Mouse (Mus musculus) hindbrain, postnatal 0 days (tissue): ENCODE results near the gene Scaf4. TPM values are rescaled to one million over a fixed set of nuclear protein-coding genes. Genes with fewer than 3 reads are reported as not detected.

Experiments
- ATAC-seq: fragments of 200-750 bp; cut with Nextera tagmentation; 2 replicates; pipeline ENCODE4 v1.8.0; 2017; ENCODE audit warnings: mild to moderate bottlenecking, moderate TSS enrichment, moderate library complexity
- DNase-seq: peaks from one replicate; pipeline ENCODE4 v3.0.0-alpha.2; 2015; ENCODE audit warnings: low spot score
- H3K27ac ChIP-seq: fragments of 300-500 bp; sonication (generic); 2 replicates; pipeline ENCODE4 v1.5.1; 2014; ENCODE audit warnings: mild to moderate bottlenecking
- H3K27me3 ChIP-seq: fragments of 300-500 bp; sonication (generic); 2 replicates; pipeline ENCODE4 v1.6.1; 2014; ENCODE audit warnings: low read length, mixed read lengths; ENCODE audit not compliant: insufficient read depth
- H3K36me3 ChIP-seq: fragments of 300-500 bp; sonication (generic); 2 replicates; pipeline ENCODE4 v1.6.1; 2014; ENCODE audit warnings: low read length, mixed read lengths; ENCODE audit not compliant: insufficient read depth
- H3K4me1 ChIP-seq: fragments of 300-500 bp; sonication (generic); 2 replicates; pipeline ENCODE4 v1.6.1; 2014; ENCODE audit warnings: antibody characterized with exemption, low read length, mixed read lengths; ENCODE audit not compliant: insufficient read depth
- H3K4me2 ChIP-seq: fragments of 300-500 bp; sonication (generic); 2 replicates; pipeline ENCODE4 v1.6.1; 2014; ENCODE audit warnings: low read depth, mild to moderate bottlenecking, low read length, moderate library complexity, mixed read lengths
- H3K4me3 ChIP-seq: fragments of 300-500 bp; sonication (generic); 2 replicates; pipeline ENCODE4 v1.5.1; 2014; ENCODE audit warnings: low read length
- H3K9ac ChIP-seq: fragments of 300-500 bp; sonication (generic); replicated peaks from 2 replicates; pipeline ENCODE4 v1.6.1; 2014; ENCODE audit warnings: mild to moderate bottlenecking, low read length, moderate library complexity, mixed read lengths
- H3K9me3 ChIP-seq: fragments of 300-500 bp; sonication (generic); 2 replicates; pipeline ENCODE4 v1.6.1; 2016; ENCODE audit warnings: low read length, mixed read lengths
- CTCF ChIP-seq: IDR thresholded peaks from 2 replicates; pipeline ENCODE4 v1.5.1; 2016; ENCODE audit warnings: antibody characterized with exemption, control low read depth, low read depth
- WGBS: fragments of 180-500 bp; shearing (Covaris S2); extraction: QIAGEN DNeasy Blood & Tissue Kit; methylation state at CpG from one replicate; pipeline ENCODE4 v1.1.7; 2014; 5-methylcytosine and 5-hydroxymethylcytosine counted together
- polyA plus RNA-seq: library from polyadenylated mRNA; unstranded; fragments of >200 nt; fragmentation: Nextera tagmentation; extraction: Ambion mirVana; gene quantifications from 2 replicates; pipeline ENCODE4 v1.2.1, GENCODE M21; 2015
- total RNA-seq: library from RNA; depleted of rRNA; stranded (reverse); fragments of >200 nt; gene quantifications from 2 replicates; pipeline ENCODE4 v1.2.3, GENCODE M21; 2014

Scaf4 gene
- total and polyA plus RNA-seq, 2 experiments from 2014 or later = 16.8 TPM

DNA sequence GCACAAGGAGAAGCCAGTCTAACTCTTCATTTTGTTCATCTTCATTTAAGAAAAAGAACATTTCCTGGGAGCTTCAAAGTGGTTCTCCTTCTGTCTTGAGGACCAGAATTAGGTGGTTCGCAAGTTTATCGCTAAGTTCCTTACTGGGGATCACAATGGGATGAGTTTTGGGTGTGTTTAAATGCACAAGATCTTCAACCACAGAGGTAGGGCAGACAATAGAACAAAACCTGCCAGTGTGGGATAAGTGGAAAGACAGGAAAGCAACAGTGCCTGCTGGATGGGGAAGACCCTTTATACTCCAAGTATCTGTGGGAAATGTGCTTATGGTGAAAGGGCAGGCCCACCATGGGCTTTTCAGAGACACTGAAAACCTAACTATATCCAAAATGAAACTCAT lies 79.4 kb downstream of the Scaf4 start:
- Histone ChIP-seq H3K9ac (no peak overlapping the region), H3K4me1 (no peaks in the 10 kb centered on the region), H3K27ac (no peak overlapping the region), H3K27me3 (no peaks in the 10 kb centered on the region), H3K36me3 (no peaks in the 10 kb centered on the region), H3K9me3 (no peaks in the 10 kb centered on the region), H3K4me3 (no peak overlapping the region), H3K4me2 (no peak overlapping the region)
- WGBS = 99% methylated on average over 2 of the region's 2 CpGs
- ATAC-seq (no peak), DNase-seq (no peak)
- no peak for TF ChIP-seq CTCF

GRCm38 (mm10) chr16:90203226-90203962 lies 80.9 kb downstream of the Scaf4 start:
- no peak overlapping the region for H3K4me3 ChIP-seq
- H3K4me1 ChIP-seq = no peaks in the 10 kb centered on the region
- no peaks in the 10 kb centered on the region for H3K27me3 ChIP-seq
- WGBS = 90% methylated on average over 6 of the region's 6 CpGs
- no peak overlapping the region for H3K4me2 ChIP-seq
- no peaks in the 10 kb centered on the region for H3K9me3 ChIP-seq
- TF ChIP-seq CTCF = no peak
- ATAC-seq = no peak
- H3K27ac ChIP-seq = no peak overlapping the region
- no peak for DNase-seq
- H3K9ac ChIP-seq = no peak overlapping the region
- no peaks in the 10 kb centered on the region for H3K36me3 ChIP-seq

DNA sequence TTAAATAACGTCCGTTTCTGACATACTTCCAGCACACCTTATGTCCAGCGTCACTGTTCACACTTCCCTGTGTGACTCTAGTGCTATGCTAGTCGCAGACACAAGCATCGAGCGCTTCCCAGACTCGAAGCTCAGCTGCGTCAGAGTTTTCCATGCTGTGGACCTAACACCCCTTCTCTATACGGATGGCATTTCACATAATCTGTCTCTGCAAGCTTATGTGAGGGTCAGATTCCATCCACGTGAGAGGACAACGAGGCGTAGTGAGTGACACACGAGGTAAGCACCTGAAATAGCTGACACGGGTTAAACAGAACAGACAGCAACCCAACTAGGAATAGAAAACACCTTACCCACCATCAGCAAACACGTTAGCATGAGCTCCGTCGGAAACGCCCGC lies 82.2 kb downstream of the Scaf4 start:
- Histone ChIP-seq H3K4me2 (no peak overlapping the region), H3K4me1 (no peaks in the 10 kb centered on the region), H3K36me3 (no peaks in the 10 kb centered on the region), H3K9me3 (no peaks in the 10 kb centered on the region), H3K27ac (no peak overlapping the region), H3K4me3 (no peak overlapping the region), H3K27me3 (no peaks in the 10 kb centered on the region), H3K9ac (no peak overlapping the region)
- DNase-seq = no peak
- ATAC-seq = no peak
- WGBS = 76% methylated on average over 19 of the region's 19 CpGs
- TF ChIP-seq CTCF = no peak

DNA sequence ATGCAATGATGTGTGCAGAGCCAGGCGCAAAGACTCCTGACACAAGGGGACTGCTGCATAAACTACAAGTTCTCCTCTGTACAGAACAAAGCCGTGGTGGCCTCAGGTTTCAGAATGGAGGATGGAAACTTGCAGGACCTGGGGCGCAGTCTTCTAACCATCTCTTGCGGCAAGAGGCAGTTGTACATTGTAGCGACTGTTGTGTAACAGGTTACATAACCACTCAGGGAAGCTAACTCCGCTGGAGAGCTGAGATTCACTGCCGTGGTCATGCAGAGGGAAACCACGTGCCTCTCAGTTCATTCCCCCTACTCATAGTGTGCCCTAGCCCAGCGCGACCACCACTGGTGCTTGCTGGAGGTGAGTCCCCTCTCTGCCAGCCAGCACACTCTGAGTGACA lies 85.1 kb downstream of the Scaf4 start:
- H3K4me2 ChIP-seq = no peak overlapping the region
- H3K9me3 ChIP-seq = no peaks in the 10 kb centered on the region
- no peak overlapping the region for H3K9ac ChIP-seq
- no peaks in the 10 kb centered on the region for H3K36me3 ChIP-seq
- ATAC-seq = no peak
- H3K4me1 ChIP-seq = no peaks in the 10 kb centered on the region
- no peaks in the 10 kb centered on the region for H3K27me3 ChIP-seq
- H3K4me3 ChIP-seq = no peak overlapping the region
- no peak overlapping the region for H3K27ac ChIP-seq
- DNase-seq = no peak
- WGBS = 86% methylated on average over 10 of the region's 10 CpGs
- no peak for TF ChIP-seq CTCF

DNA sequence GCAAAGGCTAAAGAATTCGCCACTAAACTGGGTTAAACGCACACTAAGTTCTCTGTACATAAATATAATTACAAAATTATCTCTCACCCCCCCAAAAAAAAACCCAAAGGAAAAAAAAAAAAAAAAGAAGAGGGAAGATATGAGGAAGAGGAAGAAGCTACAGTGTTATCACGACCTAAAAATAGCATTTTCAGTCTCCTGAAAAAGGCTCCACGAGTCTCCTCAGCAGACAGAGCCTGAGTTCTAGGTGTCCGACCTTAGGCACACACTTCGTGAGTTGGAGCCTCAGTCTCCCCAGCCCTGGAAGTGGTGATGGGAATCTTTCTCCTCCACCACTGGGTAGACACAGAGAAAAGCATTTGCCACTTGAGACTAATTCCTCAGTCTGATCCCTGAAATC lies 85.7 kb downstream of the Scaf4 start:
- Histone ChIP-seq H3K9ac (no peak overlapping the region), H3K4me2 (no peak overlapping the region), H3K9me3 (no peaks in the 10 kb centered on the region), H3K27ac (no peak overlapping the region), H3K27me3 (no peaks in the 10 kb centered on the region), H3K36me3 (no peaks in the 10 kb centered on the region), H3K4me1 (no peaks in the 10 kb centered on the region), H3K4me3 (no peak overlapping the region)
- DNase-seq (no peak), ATAC-seq (no peak)
- TF ChIP-seq CTCF = no peak
- WGBS = 92% methylated on average over 6 of the region's 6 CpGs

GRCm38 (mm10) chr16:90197337-90197973 lies 86.8 kb downstream of the Scaf4 start:
- Histone ChIP-seq H3K9ac (peak overlapping the region; percentile 37), H3K9me3 (no peaks in the 10 kb centered on the region), H3K27me3 (no peaks in the 10 kb centered on the region), H3K4me1 (no peaks in the 10 kb centered on the region), H3K36me3 (no peaks in the 10 kb centered on the region), H3K4me3 (peak overlapping the region; percentile 33), H3K4me2 (peak overlapping the region; percentile 62), H3K27ac (no peak overlapping the region)
- TF ChIP-seq CTCF = peak; percentile 75
- 2% methylated on average over 22 of the region's 22 CpGs for WGBS
- ATAC-seq = peak; percentile 95
- peak; percentile 85 for DNase-seq

DNA sequence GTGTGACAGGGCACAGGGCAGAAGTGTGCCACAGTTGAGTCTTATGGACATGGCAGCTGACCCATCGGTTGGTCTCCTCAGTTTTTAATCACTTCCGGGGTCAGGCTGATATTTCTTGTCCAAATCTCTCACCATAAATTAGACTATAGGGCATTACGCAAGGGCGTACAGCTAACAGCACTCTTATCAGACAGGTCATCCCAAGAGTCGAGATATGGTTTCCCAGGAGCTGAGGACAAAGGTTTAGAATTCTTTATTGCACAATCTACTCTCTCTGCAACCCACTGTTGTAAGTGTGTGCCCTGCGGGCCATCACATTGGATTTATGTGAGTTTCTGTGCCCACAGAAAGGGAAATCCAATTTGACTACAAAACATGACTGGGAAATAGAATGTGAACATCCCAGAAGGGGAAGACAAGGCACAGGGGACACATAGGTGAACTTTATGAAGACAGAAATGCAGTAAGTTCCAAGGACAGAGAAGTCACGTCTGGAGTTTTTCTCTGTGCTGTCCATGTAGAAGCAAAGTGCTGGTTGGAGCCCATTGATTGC lies 87.5 kb downstream of the Scaf4 start:
- H3K9me3 ChIP-seq = no peaks in the 10 kb centered on the region
- H3K4me3 ChIP-seq = no peak overlapping the region
- H3K4me2 ChIP-seq = no peak overlapping the region
- ATAC-seq (no peak; the same call in 1 of the 2 replicates), DNase-seq (no peak)
- no peaks in the 10 kb centered on the region for H3K36me3 ChIP-seq
- no peak overlapping the region for H3K9ac ChIP-seq
- no peak for TF ChIP-seq CTCF
- H3K27ac ChIP-seq = no peak overlapping the region
- H3K27me3 ChIP-seq = no peaks in the 10 kb centered on the region
- no peaks in the 10 kb centered on the region for H3K4me1 ChIP-seq
- WGBS = 85% methylated on average over 7 of the region's 7 CpGs
